Mouse (Mus musculus) kidney, postnatal 0 days (tissue): ENCODE data around the gene Mlf2. TPM values are rescaled to one million over a fixed set of nuclear protein-coding genes. Genes with fewer than 3 reads are reported as not detected.

ENCODE experiments used
- ATAC-seq: fragments of 200-750 bp; cut with Nextera tagmentation; replicated peaks from 2 replicates; pipeline ENCODE4 v1.8.0; 2017; ENCODE audit warnings: low read depth, moderate number of reproducible peaks, moderate TSS enrichment, moderate library complexity; ENCODE audit not compliant: low FRiP score
- DNase-seq: peaks from one replicate; pipeline ENCODE4 v3.0.0-alpha.2; 2016; ENCODE audit warnings: low spot score
- H3K27ac ChIP-seq: fragments of 300-500 bp; sonication (generic); 2 replicates; pipeline ENCODE4 v1.5.1; 2014; ENCODE audit warnings: mild to moderate bottlenecking
- H3K27me3 ChIP-seq: fragments of 300-500 bp; sonication (generic); 2 replicates; pipeline ENCODE4 v1.6.1; 2014; ENCODE audit warnings: low read length, mixed read lengths; ENCODE audit not compliant: insufficient read depth
- H3K36me3 ChIP-seq: fragments of 300-500 bp; sonication (generic); 2 replicates; pipeline ENCODE4 v1.6.1; 2014; ENCODE audit warnings: low read length, mixed read lengths; ENCODE audit not compliant: insufficient read depth
- H3K4me1 ChIP-seq: fragments of 300-500 bp; sonication (generic); replicated peaks from 2 replicates; pipeline ENCODE4 v1.6.1; 2014; ENCODE audit warnings: antibody characterized with exemption, low read length, mixed read lengths; ENCODE audit not compliant: insufficient read depth
- H3K4me2 ChIP-seq: fragments of 300-500 bp; sonication (generic); 2 replicates; pipeline ENCODE4 v1.6.1; 2014; ENCODE audit warnings: mild to moderate bottlenecking, low read length, moderate library complexity, mixed read lengths
- H3K4me3 ChIP-seq: fragments of 300-500 bp; sonication (generic); replicated peaks from 2 replicates; pipeline ENCODE4 v1.5.1; 2014; ENCODE audit warnings: low read depth, low read length
- H3K9ac ChIP-seq: fragments of 300-500 bp; sonication (generic); 2 replicates; pipeline ENCODE4 v1.6.1; 2014; ENCODE audit warnings: low read depth, low read length
- H3K9me3 ChIP-seq: fragments of 300-500 bp; sonication (generic); replicated peaks from 2 replicates; pipeline ENCODE4 v1.6.1; 2016; ENCODE audit warnings: low read length, inconsistent platforms, mixed read lengths
- CTCF ChIP-seq: IDR thresholded peaks from 2 replicates; pipeline ENCODE4 v1.5.1; 2016; ENCODE audit warnings: antibody characterized with exemption, low read depth, mild to moderate bottlenecking, moderate library complexity
- WGBS: fragments of 180-500 bp; shearing (Covaris S2); extraction: QIAGEN DNeasy Blood & Tissue Kit; methylation state at CpG from one replicate; pipeline ENCODE4 v1.1.7; 2014; 5-methylcytosine and 5-hydroxymethylcytosine counted together
- polyA plus RNA-seq: library from polyadenylated mRNA; unstranded; fragments of >200 nt; fragmentation: Nextera tagmentation; extraction: Ambion mirVana; gene quantifications from 2 replicates; pipeline ENCODE4 v1.2.1, GENCODE M21; 2015

Gene Mlf2
- polyA plus RNA-seq, 1 experiment from 2014 or later: 348 TPM

- Histone ChIP-seq H3K4me2 (peak overlapping the region; percentile 75), H3K4me3 (peak overlapping the region; percentile 56), H3K4me1 (peaks cover 7% of the 10 kb centered on the region; the same call in 1 of the 2 replicates), H3K9ac (peak overlapping the region; percentile 76), H3K27me3 (no peaks in the 10 kb centered on the region), H3K36me3 (peaks cover 12% of the 10 kb centered on the region), H3K9me3 (no peaks in the 10 kb centered on the region), H3K27ac (peak overlapping the region; percentile 92)
- DNase-seq (peak; percentile 9), ATAC-seq (peak; percentile 38)
- TF ChIP-seq CTCF: no peak
- WGBS: 27% methylated on average over 16 of the region's 16 CpGs
These were observed 33.5 kb downstream of the Mlf2 start for GRCm38 (mm10) chr6:124964638-124965037.

- Histone ChIP-seq H3K27ac (peak within 1 kb of the TSS; percentile 92), H3K9ac (peak within 1 kb of the TSS; percentile 76), H3K4me2 (peak within 1 kb of the TSS; percentile 75), H3K4me1 (peaks cover 7% of the 10 kb centered on the region; the same call in 1 of the 2 replicates), H3K9me3 (no peaks in the 10 kb centered on the region), H3K36me3 (peaks cover 6% of the 10 kb centered on the region), H3K4me3 (peak within 1 kb of the TSS; percentile 56), H3K27me3 (no peaks in the 10 kb centered on the region)
- DNase-seq: peak; percentile 97
- no peak for TF ChIP-seq CTCF
- WGBS: 2% methylated on average over 67 of the region's 68 CpGs
- ATAC-seq: peak; percentile 94
These were observed 34.0 kb downstream of the Mlf2 start, which contains the start of gene Cops7a for GRCm38 (mm10) chr6:124965088-124965719. Gene Cops7a, minus strand, starts transcription at chr6:124965538.

GRCm38 (mm10) chr6:124965747-124966146, 34.6 kb downstream of the Mlf2 start:
- H3K4me3 ChIP-seq: peak overlapping the region; percentile 56
- peak overlapping the region; percentile 75 for H3K4me2 ChIP-seq
- TF ChIP-seq CTCF: no peak
- 11% methylated on average over 15 of the region's 15 CpGs for WGBS
- H3K9me3 ChIP-seq: no peaks in the 10 kb centered on the region
- DNase-seq: peak; percentile 4
- peaks cover 7% of the 10 kb centered on the region; the same call in 1 of the 2 replicates for H3K4me1 ChIP-seq
- no peak for ATAC-seq
- no peaks in the 10 kb centered on the region for H3K27me3 ChIP-seq
- peak overlapping the region; percentile 76 for H3K9ac ChIP-seq
- peaks cover 4% of the 10 kb centered on the region for H3K36me3 ChIP-seq
- peak overlapping the region; percentile 92 for H3K27ac ChIP-seq

GRCm38 (mm10) chr6:124966466-124967118, 35.4 kb downstream of the Mlf2 start:
- no peaks in the 10 kb centered on the region for H3K36me3 ChIP-seq
- no peaks in the 10 kb centered on the region for H3K27me3 ChIP-seq
- no peaks in the 10 kb centered on the region for H3K9me3 ChIP-seq
- peak overlapping the region; percentile 56 for H3K4me3 ChIP-seq
- peaks cover 7% of the 10 kb centered on the region; the same call in 1 of the 2 replicates for H3K4me1 ChIP-seq
- no peak for ATAC-seq
- peak overlapping the region; percentile 75 for H3K4me2 ChIP-seq
- peak; percentile 62 for TF ChIP-seq CTCF
- H3K9ac ChIP-seq: no peak overlapping the region
- WGBS: 90% methylated on average over 7 of the region's 7 CpGs
- no peak overlapping the region for H3K27ac ChIP-seq
- peak; percentile 44 for DNase-seq

- peaks cover 7% of the 10 kb centered on the region; the same call in 1 of the 2 replicates for H3K4me1 ChIP-seq
- WGBS: 72% methylated on average over 4 of the region's 4 CpGs
- no peak overlapping the region for H3K4me3 ChIP-seq
- DNase-seq: peak; percentile 41
- H3K9ac ChIP-seq: no peak overlapping the region
- no peaks in the 10 kb centered on the region for H3K9me3 ChIP-seq
- H3K4me2 ChIP-seq: no peak overlapping the region
- H3K27me3 ChIP-seq: no peaks in the 10 kb centered on the region
- no peak overlapping the region for H3K27ac ChIP-seq
- ATAC-seq: no peak
- no peaks in the 10 kb centered on the region for H3K36me3 ChIP-seq
- peak; percentile 66 for TF ChIP-seq CTCF
These were observed 36.6 kb downstream of the Mlf2 start for GRCm38 (mm10) chr6:124967766-124968165.

Other genes starting within 250 kb of the Mlf2 start
- gene Emg1, start 219.2 kb upstream of the Mlf2 start, polyA plus RNA-seq: 166 and 183 TPM in 2 replicates
- gene Phb2, start 219.1 kb upstream of the Mlf2 start, polyA plus RNA-seq: 404 and 411 TPM in 2 replicates
- 13.0 and 13.6 TPM in 2 replicates for gene Ptpn6, start 192.7 kb upstream of the Mlf2 start, polyA plus RNA-seq
- 549 and 600 TPM in 2 replicates for gene Grcc10, start 190.0 kb upstream of the Mlf2 start, polyA plus RNA-seq
- not detected in 2 replicates for gene Gm45234, start 175.4 kb upstream of the Mlf2 start, polyA plus RNA-seq
- gene Atn1, start 174.9 kb upstream of the Mlf2 start, polyA plus RNA-seq: 13.0 and 13.7 TPM in 2 replicates
- gene Eno2, start 161.7 kb upstream of the Mlf2 start, polyA plus RNA-seq: 7.6 TPM in 2 replicates
- gene Lrrc23, start 151.7 kb upstream of the Mlf2 start, polyA plus RNA-seq: 0.43 and 0.59 TPM in 2 replicates
- 26.1 and 27.4 TPM in 2 replicates for gene Spsb2, start 122.7 kb upstream of the Mlf2 start, polyA plus RNA-seq
- 664 and 686 TPM in 2 replicates for gene Tpi1, start 117.1 kb upstream of the Mlf2 start, polyA plus RNA-seq
- 96.6 and 106 TPM in 2 replicates for gene Usp5, start 101.9 kb upstream of the Mlf2 start, polyA plus RNA-seq
- 85.1 and 91.2 TPM in 2 replicates for gene Cdca3, start 101.8 kb upstream of the Mlf2 start, polyA plus RNA-seq
- 0.98 and 1.2 TPM in 2 replicates for gene Gnb3, start 91.1 kb upstream of the Mlf2 start, polyA plus RNA-seq
- 14.7 and 14.8 TPM in 2 replicates for gene P3h3, start 73.6 kb upstream of the Mlf2 start, polyA plus RNA-seq
- 1.5 and 2.2 TPM in 2 replicates for gene Gpr162, start 67.4 kb upstream of the Mlf2 start, polyA plus RNA-seq
- 0.24 and 0.28 TPM in 2 replicates for gene Cd4, start 43.2 kb upstream of the Mlf2 start, polyA plus RNA-seq
- 2.5 and 2.9 TPM in 2 replicates for gene Lag3, start 19.7 kb upstream of the Mlf2 start, polyA plus RNA-seq
- gene Ptms, start 11.3 kb upstream of the Mlf2 start, polyA plus RNA-seq: 359 and 399 TPM in 2 replicates
- gene Cops7a, start 34.2 kb downstream of the Mlf2 start, polyA plus RNA-seq: 153 and 157 TPM in 2 replicates
- gene Pianp, start 65.3 kb downstream of the Mlf2 start, polyA plus RNA-seq: 2.0 and 2.1 TPM in 2 replicates
- gene Zfp384, start 77.8 kb downstream of the Mlf2 start, polyA plus RNA-seq: 11.3 and 11.4 TPM in 2 replicates
- 118 and 119 TPM in 2 replicates for gene Ing4, start 108.4 kb downstream of the Mlf2 start, polyA plus RNA-seq
- gene Acrbp, start 118.3 kb downstream of the Mlf2 start, polyA plus RNA-seq: 4.2 and 4.5 TPM in 2 replicates
- 0.29 and 0.30 TPM in 2 replicates for gene Lpar5, start 136.5 kb downstream of the Mlf2 start, polyA plus RNA-seq
- gene Chd4, start 164.6 kb downstream of the Mlf2 start, polyA plus RNA-seq: 60.7 and 64.2 TPM in 2 replicates
- gene Nop2, start 200.5 kb downstream of the Mlf2 start, polyA plus RNA-seq: 41.1 and 43.2 TPM in 2 replicates
- gene Iffo1, start 213.9 kb downstream of the Mlf2 start, polyA plus RNA-seq: 8.1 and 8.7 TPM in 2 replicates
- 1,529 and 1,548 TPM in 2 replicates for gene Gapdh, start 235.1 kb downstream of the Mlf2 start, polyA plus RNA-seq